Mouse (Mus musculus) heart, embryonic 12.5 days (tissue): ENCODE results near the gene Anxa6. TPM values are rescaled to one million over a fixed set of nuclear protein-coding genes. Genes with fewer than 3 reads are reported as not detected.
A peak's percentile ranks its signal among the peaks of the same experiment; 100 is the strongest.
"Not testable (repeated sequence)": the region's sequence is repeated elsewhere in the genome, so short reads cannot be mapped to it uniquely, and the experiment has no call there.

Experiments
- ATAC-seq: fragments of 200-750 bp; cut with Nextera tagmentation; 2 replicates; pipeline ENCODE4 v1.8.0; 2017; ENCODE audit warnings: moderate TSS enrichment, moderate library complexity; ENCODE audit not compliant: insufficient number of reproducible peaks, low FRiP score
- H3K27ac ChIP-seq: fragments of 300-500 bp; sonication (generic); 2 replicates; pipeline ENCODE4 v1.5.1; 2016; ENCODE audit warnings: mild to moderate bottlenecking, moderate library complexity; ENCODE audit not compliant: poor library complexity, severe bottlenecking
- H3K27me3 ChIP-seq: fragments of 300-500 bp; sonication (generic); replicated peaks from 2 replicates; pipeline ENCODE4 v1.6.1; 2016; ENCODE audit warnings: mild to moderate bottlenecking, moderate library complexity
- H3K36me3 ChIP-seq: fragments of 300-500 bp; sonication (generic); 2 replicates; pipeline ENCODE4 v1.6.1; 2016; ENCODE audit warnings: mild to moderate bottlenecking, moderate library complexity
- H3K4me1 ChIP-seq: fragments of 300-500 bp; sonication (generic); replicated peaks from 2 replicates; pipeline ENCODE4 v1.6.1; 2016; ENCODE audit warnings: mild to moderate bottlenecking
- H3K4me2 ChIP-seq: fragments of 300-500 bp; sonication (generic); 2 replicates; pipeline ENCODE4 v1.6.1; 2016; ENCODE audit warnings: mild to moderate bottlenecking, moderate library complexity
- H3K4me3 ChIP-seq: fragments of 300-500 bp; sonication (generic); 2 replicates; pipeline ENCODE4 v1.5.1; 2016; ENCODE audit warnings: mild to moderate bottlenecking
- H3K9ac ChIP-seq: fragments of 300-500 bp; sonication (generic); 2 replicates; pipeline ENCODE4 v1.6.1; 2016; ENCODE audit warnings: mild to moderate bottlenecking, moderate library complexity
- H3K9me3 ChIP-seq: fragments of 300-500 bp; sonication (generic); replicated peaks from 2 replicates; pipeline ENCODE4 v1.6.1; 2016; ENCODE audit warnings: mild to moderate bottlenecking, moderate library complexity
- WGBS: fragments of 180-500 bp; shearing (Covaris S2); methylation state at CpG from one replicate; pipeline ENCODE4 v1.1.7; 2016; 5-methylcytosine and 5-hydroxymethylcytosine counted together
- polyA plus RNA-seq: library from polyadenylated mRNA; unstranded; fragments of >200 nt; fragmentation: Nextera tagmentation; extraction: Ambion mirVana; gene quantifications from 2 replicates; pipeline ENCODE4 v1.2.1, GENCODE M21; 2016

Anxa6 gene
- polyA plus RNA-seq, 1 experiment from 2014 or later, result 339 TPM

DNA sequence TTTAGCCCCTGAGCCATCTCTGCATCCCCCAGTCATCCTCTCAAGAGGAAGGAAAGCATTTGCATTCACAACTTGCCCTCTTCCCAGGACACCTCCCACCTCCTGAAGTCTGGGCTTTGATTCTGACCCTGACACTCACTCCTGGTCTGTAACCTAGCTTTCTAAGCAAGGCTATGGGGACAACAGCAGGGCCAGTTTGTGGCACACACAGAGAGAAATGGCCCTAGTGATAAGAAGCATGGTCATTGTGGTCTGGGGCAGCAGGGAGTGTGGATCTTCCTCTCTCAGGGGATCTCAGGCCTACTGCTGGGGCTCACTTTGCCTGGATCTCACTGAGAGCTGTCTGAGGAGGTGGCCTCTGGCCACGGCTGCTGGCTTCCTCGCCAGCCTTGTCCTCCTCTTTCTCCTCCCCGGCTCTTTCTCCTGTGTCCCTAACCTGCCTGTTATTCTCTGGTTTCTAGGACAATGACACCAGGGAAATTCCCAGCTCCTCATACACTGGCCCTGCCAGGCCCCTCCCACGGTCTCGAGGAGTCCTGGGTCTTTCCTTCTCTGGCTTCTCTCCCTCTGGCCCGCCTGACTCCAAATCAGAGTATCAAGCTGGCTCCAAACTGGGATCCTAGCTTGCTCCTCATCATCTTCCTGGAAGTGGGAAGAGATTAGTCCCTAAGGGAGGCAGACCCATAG is 71.9 kb downstream of the Anxa6 start:
- Histone ChIP-seq H3K27ac (no peak overlapping the region), H3K9ac (no peak overlapping the region), H3K4me1 (peaks cover 35% of the 10 kb centered on the region), H3K4me3 (no peak overlapping the region), H3K9me3 (no peaks in the 10 kb centered on the region), H3K4me2 (no peak overlapping the region), H3K27me3 (no peaks in the 10 kb centered on the region), H3K36me3 (no peaks in the 10 kb centered on the region)
- WGBS, result 64% methylated on average over 6 of the region's 6 CpGs
- no peak for ATAC-seq

DNA sequence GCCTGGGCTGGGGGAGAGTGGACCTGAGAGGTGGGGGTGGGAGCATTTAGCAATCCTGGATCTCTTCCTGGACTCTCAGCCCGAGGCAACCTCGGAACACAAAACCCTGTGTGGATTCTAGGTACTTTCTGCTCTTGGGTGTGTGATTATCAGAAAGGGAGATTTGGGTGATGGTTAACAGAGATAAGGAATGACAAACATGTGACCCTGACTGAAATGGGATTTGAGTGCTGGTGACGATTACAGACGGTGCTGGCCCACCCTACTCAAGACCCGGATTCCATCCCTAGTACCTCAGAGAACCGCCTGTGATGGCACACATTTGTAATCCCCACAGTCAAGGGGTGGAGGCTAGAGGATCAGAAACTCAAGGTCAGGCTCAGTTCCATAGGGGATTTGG is 73.0 kb downstream of the Anxa6 start:
- no peak overlapping the region for H3K4me2 ChIP-seq
- peaks cover 35% of the 10 kb centered on the region for H3K4me1 ChIP-seq
- no peak overlapping the region for H3K9ac ChIP-seq
- no peaks in the 10 kb centered on the region for H3K9me3 ChIP-seq
- WGBS, result 74% methylated on average over 6 of the region's 6 CpGs
- H3K4me3 ChIP-seq, result no peak overlapping the region
- H3K27me3 ChIP-seq, result no peaks in the 10 kb centered on the region
- no peaks in the 10 kb centered on the region for H3K36me3 ChIP-seq
- no peak for ATAC-seq
- no peak overlapping the region for H3K27ac ChIP-seq

DNA sequence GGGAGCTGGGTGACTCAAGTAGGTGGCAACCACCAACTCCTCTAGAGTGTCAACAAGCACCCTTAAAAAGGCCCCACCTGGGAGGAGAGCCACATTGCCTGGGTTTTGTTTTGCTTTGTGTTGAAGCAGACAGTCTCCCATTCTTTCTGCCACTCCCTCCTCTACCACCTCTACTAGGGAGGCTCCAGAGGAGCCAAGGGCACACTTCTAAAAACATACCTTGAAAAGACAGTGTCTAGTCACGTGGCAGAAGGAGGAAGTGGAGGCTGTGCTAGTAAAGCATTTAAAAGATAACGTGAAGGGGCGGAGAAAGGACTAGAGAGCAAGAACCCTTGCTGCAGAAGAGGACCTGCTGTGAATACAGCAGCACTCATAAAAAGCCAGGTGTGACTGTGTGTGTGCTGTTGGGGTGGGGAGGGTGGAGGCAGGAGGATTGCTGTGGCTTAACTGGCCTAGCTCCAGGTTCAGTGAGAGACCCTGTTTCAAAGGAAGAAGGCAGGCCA is 74.6 kb downstream of the Anxa6 start:
- no peaks in the 10 kb centered on the region for H3K27me3 ChIP-seq
- WGBS, result 19% methylated on average over 3 of the region's 3 CpGs
- no peak overlapping the region for H3K9ac ChIP-seq
- H3K27ac ChIP-seq, result peak overlapping the region; percentile 15; the same call in 1 of the 2 replicates
- H3K36me3 ChIP-seq, result no peaks in the 10 kb centered on the region
- H3K4me1 ChIP-seq, result peaks cover 49% of the 10 kb centered on the region
- no peak overlapping the region for H3K4me3 ChIP-seq
- no peaks in the 10 kb centered on the region for H3K9me3 ChIP-seq
- ATAC-seq, result no peak
- H3K4me2 ChIP-seq, result no peak overlapping the region

DNA sequence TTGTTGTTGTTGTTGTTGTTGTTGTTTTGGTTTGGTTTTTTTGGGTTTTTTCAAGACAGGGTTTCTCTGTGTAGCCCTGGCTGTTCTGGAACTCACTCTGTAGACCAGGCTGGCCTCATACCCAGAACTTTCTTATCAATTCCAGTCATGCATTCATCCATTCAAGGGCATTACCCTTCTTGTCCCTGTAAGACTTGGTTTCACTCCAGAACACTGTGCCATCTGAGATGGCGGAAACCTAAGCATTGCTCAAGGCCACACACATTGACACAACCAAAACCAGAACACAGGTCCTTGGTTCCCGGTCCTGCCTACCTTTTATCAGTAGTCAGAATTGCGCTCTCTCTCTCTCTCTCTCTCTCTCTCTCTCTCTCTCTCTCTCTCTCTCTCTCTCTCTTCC is 75.5 kb downstream of the Anxa6 start:
- not testable (repeated sequence) for H3K4me3 ChIP-seq, H3K27me3 ChIP-seq, H3K4me2 ChIP-seq, ATAC-seq, H3K9me3 ChIP-seq, H3K9ac ChIP-seq, H3K36me3 ChIP-seq, H3K27ac ChIP-seq
- 83% methylated on average over 3 of the region's 3 CpGs for WGBS
- peaks cover 47% of the 10 kb centered on the region for H3K4me1 ChIP-seq

DNA sequence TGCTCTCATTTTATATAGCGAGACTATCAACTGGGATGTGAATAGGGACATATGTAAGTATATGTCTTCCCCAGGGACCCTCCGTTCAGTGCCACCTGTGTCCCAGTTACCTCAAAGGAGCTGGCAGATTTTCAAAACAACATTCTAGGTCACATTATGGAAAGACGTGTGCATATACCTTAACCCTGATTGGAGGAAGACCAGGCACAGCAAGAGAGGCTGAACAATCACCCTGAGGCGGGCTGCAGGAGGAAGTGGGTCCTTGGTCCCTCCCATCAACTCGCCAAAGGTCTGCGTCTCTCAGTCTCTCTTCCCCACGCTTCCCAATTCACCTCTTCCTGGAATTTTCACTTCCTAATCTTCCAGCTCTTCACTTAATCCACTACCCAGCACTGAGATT is 76.3 kb downstream of the Anxa6 start:
- no peaks in the 10 kb centered on the region for H3K9me3 ChIP-seq
- H3K4me3 ChIP-seq, result no peak overlapping the region
- H3K27ac ChIP-seq, result no peak overlapping the region
- peaks cover 47% of the 10 kb centered on the region for H3K4me1 ChIP-seq
- no peaks in the 10 kb centered on the region for H3K36me3 ChIP-seq
- WGBS, result 54% methylated on average over 7 of the region's 7 CpGs
- ATAC-seq, result no peak
- H3K4me2 ChIP-seq, result no peak overlapping the region
- no peaks in the 10 kb centered on the region for H3K27me3 ChIP-seq
- no peak overlapping the region for H3K9ac ChIP-seq

DNA sequence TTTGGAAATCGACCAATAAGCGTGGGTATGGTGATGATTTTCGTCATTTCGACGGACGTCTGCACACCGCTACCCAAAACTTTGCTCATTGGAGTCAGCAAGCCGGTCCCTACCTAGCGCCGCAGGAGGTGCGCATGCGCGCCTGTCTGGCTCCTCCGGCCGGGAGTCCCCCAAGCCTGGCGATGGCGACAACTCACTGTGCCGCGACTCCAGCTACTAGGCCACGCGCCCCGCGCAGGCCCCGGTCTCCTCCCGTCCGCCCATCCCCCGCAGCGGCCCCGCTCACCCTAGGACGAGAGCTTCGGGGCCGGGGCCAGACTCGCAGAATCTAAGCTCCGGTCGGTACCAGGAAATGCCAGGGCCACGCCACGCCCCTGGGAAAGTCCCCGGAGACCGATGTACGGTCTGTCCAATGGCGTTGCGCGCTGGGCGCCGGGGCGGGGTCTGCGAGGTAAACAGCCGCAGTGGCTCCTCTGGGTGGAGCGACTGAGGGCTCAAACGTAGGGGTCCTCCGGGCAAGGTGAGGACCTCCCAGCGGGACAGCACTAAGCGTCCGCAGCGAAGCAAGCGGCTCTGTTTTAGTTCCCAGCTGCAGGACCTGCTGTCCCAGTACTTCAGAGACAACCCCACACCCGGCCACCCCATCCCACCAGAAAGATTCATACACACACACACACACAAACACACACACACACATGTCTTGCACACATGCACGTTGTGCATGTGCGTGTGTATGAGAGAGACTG is 77.3 kb downstream of the Anxa6 start:
- Histone ChIP-seq H3K36me3 (no peaks in the 10 kb centered on the region), H3K9ac (peak overlapping the region; percentile 76), H3K9me3 (no peaks in the 10 kb centered on the region), H3K4me2 (peak overlapping the region; percentile 68), H3K27me3 (no peaks in the 10 kb centered on the region), H3K4me1 (peaks cover 48% of the 10 kb centered on the region), H3K27ac (peak overlapping the region; percentile 85), H3K4me3 (peak overlapping the region; percentile 80)
- under 1% methylated on average over 59 of the region's 59 CpGs for WGBS
- ATAC-seq, result peak; percentile 99

DNA sequence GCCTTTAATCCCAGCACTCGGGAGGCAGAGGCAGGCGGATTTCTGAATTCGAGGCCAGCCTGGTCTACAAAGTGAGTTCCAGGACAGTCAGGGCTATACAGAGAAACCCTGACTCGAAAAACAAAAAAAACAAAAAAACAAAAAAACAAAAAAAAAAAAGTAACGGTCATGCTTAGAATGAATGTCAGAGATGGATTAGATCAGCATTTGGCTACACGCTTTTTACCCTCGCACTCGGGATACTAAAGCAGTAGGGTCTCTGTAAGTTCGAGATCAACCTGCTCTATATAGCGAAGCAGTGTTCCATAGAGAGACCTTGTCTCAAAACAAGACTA is 77.9 kb downstream of the Anxa6 start:
- Histone ChIP-seq H3K4me2 (peak overlapping the region; percentile 68), H3K4me1 (peaks cover 52% of the 10 kb centered on the region), H3K4me3 (peak overlapping the region; percentile 80), H3K27ac (peak overlapping the region; percentile 85), H3K9ac (peak overlapping the region; percentile 76)
- not testable (repeated sequence) for H3K9me3 ChIP-seq, H3K27me3 ChIP-seq, ATAC-seq, H3K36me3 ChIP-seq
- 38% methylated on average over 10 of the region's 10 CpGs for WGBS

DNA sequence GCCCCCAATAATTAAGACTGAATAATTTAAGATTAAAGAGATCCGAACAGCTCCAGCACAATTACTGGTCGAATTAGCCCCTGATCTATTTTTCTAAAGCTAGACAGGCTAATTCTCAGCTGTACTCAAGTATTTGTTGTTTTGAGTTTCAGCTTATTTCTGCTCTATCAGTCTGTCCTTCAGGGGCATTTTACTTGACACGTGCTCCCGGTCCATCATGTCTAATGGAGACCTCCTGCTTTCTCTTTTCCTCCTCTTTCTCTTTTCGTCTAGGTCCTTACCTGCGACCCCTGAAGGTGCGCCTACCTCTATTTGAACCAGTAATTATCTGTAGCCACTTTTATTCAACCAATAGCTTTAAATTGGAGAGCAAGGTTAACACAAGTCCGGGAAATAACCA is 78.5 kb downstream of the Anxa6 start:
- H3K36me3 ChIP-seq, result no peaks in the 10 kb centered on the region
- no peak for ATAC-seq
- peak overlapping the region; percentile 68; the same call in 1 of the 2 replicates for H3K4me2 ChIP-seq
- no peaks in the 10 kb centered on the region for H3K9me3 ChIP-seq
- no peak overlapping the region for H3K9ac ChIP-seq
- no peak overlapping the region for H3K4me3 ChIP-seq
- H3K27ac ChIP-seq, result no peak overlapping the region
- WGBS, result 86% methylated on average over 8 of the region's 8 CpGs
- H3K27me3 ChIP-seq, result no peaks in the 10 kb centered on the region
- H3K4me1 ChIP-seq, result peaks cover 53% of the 10 kb centered on the region

DNA sequence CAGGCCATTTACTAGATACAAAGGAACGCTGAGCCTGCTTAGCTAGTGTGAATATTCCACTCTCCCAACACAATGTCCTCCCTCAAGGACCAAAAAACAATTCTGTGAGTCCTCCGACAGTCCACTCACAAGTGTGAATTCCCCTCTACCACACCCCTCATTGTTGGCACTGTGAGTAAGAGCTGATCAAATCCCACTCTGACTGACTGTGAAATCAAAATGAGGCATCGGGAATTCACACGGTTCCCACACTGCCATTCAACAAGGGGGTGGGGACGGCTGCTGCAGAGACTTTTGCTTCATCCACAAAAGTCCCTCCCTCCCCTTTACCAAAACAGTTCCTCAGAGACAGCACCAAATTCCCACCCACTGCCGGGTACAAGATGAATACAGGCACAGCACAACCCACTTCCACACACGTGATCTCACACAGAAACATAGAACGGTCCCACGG is 79.2 kb downstream of the Anxa6 start:
- Histone ChIP-seq H3K4me1 (peaks cover 51% of the 10 kb centered on the region), H3K4me2 (no peak overlapping the region), H3K27ac (no peak overlapping the region)

DNA sequence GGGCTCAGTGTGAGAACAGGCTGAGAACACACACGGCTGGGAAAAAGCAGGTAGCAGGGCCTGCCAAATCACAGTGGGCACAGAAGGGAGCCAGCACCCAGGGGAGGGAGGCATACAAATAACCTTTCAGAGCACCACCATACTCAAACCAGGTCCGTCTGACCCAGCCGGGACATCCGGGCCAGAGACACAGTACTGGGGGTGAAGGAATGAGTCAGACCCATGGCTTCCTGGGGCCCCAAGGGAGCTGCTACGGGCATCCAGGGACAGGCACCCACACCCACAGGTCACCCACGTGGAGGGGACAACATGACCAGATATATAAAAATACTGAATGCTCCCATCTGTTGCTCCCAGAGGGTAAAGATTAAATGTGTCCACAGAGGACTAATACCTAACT is 80.6 kb downstream of the Anxa6 start:
- peaks cover 47% of the 10 kb centered on the region for H3K4me1 ChIP-seq
- WGBS, result 36% methylated on average over 6 of the region's 6 CpGs
- no peak for ATAC-seq

More for the DNA sequence above, 79.2 kb downstream of the Anxa6 start:
- ATAC-seq, result no peak
- Histone ChIP-seq H3K9ac (0 out of 2 replicates have a peak overlapping the region, but pooled peaks have one; percentile 18), H3K27me3 (no peaks in the 10 kb centered on the region), H3K36me3 (no peaks in the 10 kb centered on the region), H3K4me3 (no peak overlapping the region), H3K9me3 (no peaks in the 10 kb centered on the region)
- WGBS, result 54% methylated on average over 9 of the region's 9 CpGs

DNA sequence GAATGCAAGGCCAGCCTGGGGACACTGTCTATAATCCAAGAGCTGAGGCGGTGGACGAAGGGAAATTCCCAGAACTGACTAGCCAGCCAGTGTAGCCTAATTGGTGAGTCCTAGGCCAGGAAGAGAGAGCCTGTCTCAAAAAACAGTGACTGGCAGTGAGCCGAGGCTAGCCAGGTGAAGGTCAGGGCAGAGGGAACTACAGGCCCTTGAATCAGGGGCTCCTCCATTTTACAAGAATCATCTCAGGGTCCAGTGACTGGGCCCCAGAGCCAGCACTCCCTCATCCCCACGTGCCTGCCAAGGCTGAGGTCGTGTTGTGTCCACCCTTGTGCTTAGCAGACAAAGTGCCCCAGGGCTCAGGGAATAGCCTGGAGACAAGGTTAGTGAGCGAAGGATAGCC is 82.6 kb downstream of the Anxa6 start:
- Histone ChIP-seq H3K27ac (no peak overlapping the region), H3K9me3 (no peaks in the 10 kb centered on the region), H3K4me2 (no peak overlapping the region), H3K36me3 (peaks cover 7% of the 10 kb centered on the region), H3K27me3 (no peaks in the 10 kb centered on the region), H3K9ac (no peak overlapping the region), H3K4me1 (peaks cover 47% of the 10 kb centered on the region), H3K4me3 (no peak overlapping the region)
- 72% methylated on average over 6 of the region's 6 CpGs for WGBS
- no peak for ATAC-seq

More for the DNA sequence above, 80.6 kb downstream of the Anxa6 start:
- 0 out of 2 replicates have a peak overlapping the region, but pooled peaks have one; percentile 14 for H3K4me2 ChIP-seq
- H3K27me3 ChIP-seq, result no peaks in the 10 kb centered on the region
- H3K36me3 ChIP-seq, result no peaks in the 10 kb centered on the region; the same call in 1 of the 2 replicates
- peak overlapping the region; percentile 41 for H3K9ac ChIP-seq
- peak overlapping the region; percentile 41 for H3K27ac ChIP-seq
- no peak overlapping the region for H3K4me3 ChIP-seq
- H3K9me3 ChIP-seq, result no peaks in the 10 kb centered on the region
